Mouse (Mus musculus): ENCODE measurements around the gene Rbm15b.

Gene Rbm15b

DNA sequence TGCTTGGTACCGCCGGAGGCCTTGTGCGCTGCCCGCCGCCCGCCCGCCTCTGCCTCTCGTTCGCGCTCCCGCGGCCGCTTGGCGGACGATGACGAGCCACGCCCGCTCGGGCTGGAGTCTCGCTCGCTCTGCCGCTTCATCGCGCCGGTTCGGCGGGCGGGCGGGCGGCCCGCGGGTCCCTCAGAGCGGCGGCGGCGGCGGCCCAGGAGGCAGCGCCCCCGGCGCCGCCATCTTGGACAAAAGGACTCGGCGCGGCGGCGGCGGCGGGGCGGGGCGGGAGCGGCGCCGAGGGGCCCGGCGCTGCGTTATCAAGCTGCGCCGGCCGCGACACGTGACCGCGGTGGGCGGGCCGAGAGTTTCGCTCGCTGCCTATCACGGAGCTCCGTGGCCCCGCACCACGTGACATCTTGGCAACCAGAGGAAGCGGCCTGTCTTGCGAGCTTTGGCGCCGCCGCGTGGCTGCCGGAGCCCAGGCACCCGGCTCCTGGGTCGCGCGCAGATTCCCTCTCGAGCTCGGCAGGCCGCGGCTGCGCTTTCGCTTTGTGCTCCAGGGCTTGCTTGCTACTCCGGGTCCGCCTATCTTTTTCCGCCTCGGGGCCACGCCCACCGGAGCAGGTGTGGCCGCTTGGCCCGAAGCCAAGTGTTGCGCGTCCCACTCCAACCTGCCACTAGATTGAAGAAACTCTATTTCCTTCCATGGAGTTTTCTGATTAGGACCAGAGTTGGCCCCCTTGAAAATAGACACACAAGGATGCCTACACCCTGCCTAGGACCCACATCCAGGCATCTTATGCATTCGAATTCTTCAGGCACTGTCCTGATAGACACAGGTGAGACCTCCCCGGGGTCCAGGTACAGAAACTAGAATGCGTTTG lies at the start of gene Rbm15b:
Rbm15b (minus strand) TSS at position 601 of the 875 bp plus-strand sequence.
- in situ Hi-C loops (cut with MboI; ENCODE audit: unreplicated experiment in 2 of 2): no loop called here

GRCm38 (mm10) chr9:106934998-106935397 lies 47.8 kb upstream of the Rbm15b start:
- in situ Hi-C loops (cut with MboI; ENCODE audit: unreplicated experiment in 2 of 2): no loop called here

GRCm38 (mm10) chr9:106914878-106915277 lies 27.6 kb upstream of the Rbm15b start:
- in situ Hi-C loops (cut with MboI; ENCODE audit: unreplicated experiment in 2 of 2): loop anchor here (10.0 to 25.0 kb wide), 2 partner anchors 378 to 390 kb away; no protein-coding TSS in a partner anchor

GRCm38 (mm10) chr9:106913759-106914158 lies 26.5 kb upstream of the Rbm15b start:
- in situ Hi-C loops (cut with MboI; ENCODE audit: unreplicated experiment in 2 of 2): loop anchor here (10.0 to 25.0 kb wide), 2 partner anchors 376 to 389 kb away; no protein-coding TSS in a partner anchor

GRCm38 (mm10) chr9:106911624-106912023 lies 24.4 kb upstream of the Rbm15b start:
- in situ Hi-C loops (cut with MboI; ENCODE audit: unreplicated experiment in 2 of 2): loop anchor here (10.0 to 25.0 kb wide), 2 partner anchors 374 to 387 kb away; no protein-coding TSS in a partner anchor

DNA sequence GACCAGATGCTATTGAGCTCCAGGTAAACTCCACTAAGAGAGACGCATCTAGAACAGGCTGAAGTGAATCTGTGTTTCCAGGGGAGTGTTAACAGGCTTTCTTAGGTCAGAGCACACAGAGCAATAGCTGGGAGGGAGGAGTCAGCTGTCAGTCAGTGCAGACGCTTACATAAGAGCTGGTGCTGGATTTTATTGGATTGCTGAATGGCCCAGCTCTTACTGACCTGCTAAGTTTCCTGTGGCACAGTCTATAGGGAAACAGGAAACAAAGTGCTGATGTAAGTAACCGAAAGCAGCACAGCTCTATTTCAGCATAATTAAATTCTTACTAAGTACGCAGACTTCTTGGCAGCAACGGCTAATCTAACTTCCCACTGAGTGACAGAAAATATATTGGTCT lies 21.5 kb upstream of the Rbm15b start:
- in situ Hi-C loops (cut with MboI; ENCODE audit: unreplicated experiment in 2 of 2): loop anchor here in 1 of 2 experiments (25.0 kb wide), 1 partner anchor 371 kb away; no protein-coding TSS in a partner anchor

DNA sequence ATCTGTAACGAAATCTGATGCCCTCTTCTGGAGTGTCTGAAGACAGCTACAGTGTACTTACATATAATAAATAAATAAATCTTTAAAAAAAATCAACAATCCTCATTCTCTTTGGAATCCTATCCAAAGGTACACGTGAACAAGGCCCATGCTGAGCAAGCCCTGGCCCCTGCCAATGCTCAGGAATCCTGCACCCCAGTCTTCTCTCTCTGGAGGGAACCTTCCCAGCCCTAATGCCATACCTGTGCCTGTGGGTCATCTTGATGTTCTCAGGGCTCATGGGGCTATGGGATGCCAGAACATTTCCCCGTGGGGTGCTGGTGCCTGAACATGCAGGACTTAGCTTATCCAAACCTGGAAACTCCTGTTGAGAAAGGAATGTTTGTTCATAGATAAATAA lies 20.9 kb upstream of the Rbm15b start:
- in situ Hi-C loops (cut with MboI; ENCODE audit: unreplicated experiment in 2 of 2): loop anchor here in 1 of 2 experiments (25.0 kb wide), 1 partner anchor 371 kb away; no protein-coding TSS in a partner anchor

DNA sequence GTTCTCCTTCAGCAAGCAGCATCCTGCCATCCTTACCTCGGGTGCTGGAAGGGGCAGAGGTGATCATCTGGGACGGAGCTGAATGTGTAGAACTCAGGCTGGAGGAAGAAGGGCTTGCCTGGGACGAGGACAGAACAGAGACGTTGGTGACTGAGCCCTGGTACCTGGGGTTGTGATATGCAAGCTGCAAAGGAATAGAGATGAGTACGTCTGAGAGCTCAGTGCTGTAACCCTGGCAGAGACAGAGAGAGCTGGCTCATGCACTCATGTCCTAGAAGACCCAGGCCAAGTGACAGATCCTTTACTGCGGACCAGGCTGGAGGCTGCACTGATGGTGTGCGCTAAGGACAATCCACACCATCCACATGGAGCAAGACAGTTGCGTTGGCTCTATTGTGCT lies 19.4 kb upstream of the Rbm15b start:
- in situ Hi-C loops (cut with MboI; ENCODE audit: unreplicated experiment in 2 of 2): loop anchor here in 1 of 2 experiments (25.0 kb wide), 1 partner anchor 369 kb away; no protein-coding TSS in a partner anchor

- in situ Hi-C loops (cut with MboI; ENCODE audit: unreplicated experiment in 2 of 2): loop anchor here (5.0 to 25.0 kb wide), 5 partner anchors 344 to 609 kb away; no protein-coding TSS in a partner anchor
These were observed 16.5 kb upstream of the Rbm15b start for GRCm38 (mm10) chr9:106903791-106904134.

- in situ Hi-C loops (cut with MboI; ENCODE audit: unreplicated experiment in 2 of 2): loop anchor here (5.0 to 25.0 kb wide), 5 partner anchors 344 to 609 kb away; no protein-coding TSS in a partner anchor
These were observed 16.0 kb upstream of the Rbm15b start for GRCm38 (mm10) chr9:106903099-106903790.

GRCm38 (mm10) chr9:106901596-106901995 lies 14.4 kb upstream of the Rbm15b start:
- in situ Hi-C loops (cut with MboI; ENCODE audit: unreplicated experiment in 2 of 2): loop anchor here (5.0 to 25.0 kb wide), 5 partner anchors 346 to 611 kb away; no protein-coding TSS in a partner anchor

GRCm38 (mm10) chr9:106898901-106899300 lies 11.7 kb upstream of the Rbm15b start:
- in situ Hi-C loops (cut with MboI; ENCODE audit: unreplicated experiment in 2 of 2): loop anchor here (5.0 to 10.0 kb wide), 3 partner anchors 436 to 636 kb away; partner anchors contain the start of genes Hemk1 (in 1 of the 2) and Tmem115 (in 1 of the 2)

DNA sequence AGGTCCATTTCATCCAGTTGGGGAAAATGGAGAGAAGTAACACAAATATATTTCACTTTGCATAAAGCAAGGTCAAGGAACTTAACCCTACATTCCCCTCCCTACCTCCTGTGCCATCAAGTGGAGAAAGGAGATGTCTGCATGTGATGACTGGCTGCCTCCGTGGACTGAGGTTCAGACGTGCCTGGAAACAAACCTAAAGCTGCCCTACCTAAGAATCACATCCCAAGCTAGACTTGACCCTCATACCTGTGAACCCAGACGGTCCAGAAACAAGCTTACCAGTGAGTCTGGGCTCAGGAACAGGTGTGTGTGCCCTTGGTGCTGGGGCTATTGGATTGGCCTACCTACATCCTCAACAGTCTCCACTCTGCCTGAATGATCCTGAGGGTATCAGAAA lies 6.1 kb upstream of the Rbm15b start:
- in situ Hi-C loops (cut with MboI; ENCODE audit: unreplicated experiment in 2 of 2): loop anchor here (5.0 to 10.0 kb wide), 4 partner anchors 71 to 641 kb away; partner anchors contain the start of genes Tex264 (in 2 of the 2), Dcaf1 (in 1 of the 2), Hemk1 (in 1 of the 2) and Tmem115 (in 1 of the 2)

GRCm38 (mm10) chr9:106892552-106892875 lies 5.3 kb upstream of the Rbm15b start:
- in situ Hi-C loops (cut with MboI; ENCODE audit: unreplicated experiment in 2 of 2): loop anchor here (5.0 to 10.0 kb wide), 4 partner anchors 70 to 642 kb away; partner anchors contain the start of genes Tex264 (in 2 of the 2), Dcaf1 (in 1 of the 2), Hemk1 (in 1 of the 2) and Tmem115 (in 1 of the 2)

DNA sequence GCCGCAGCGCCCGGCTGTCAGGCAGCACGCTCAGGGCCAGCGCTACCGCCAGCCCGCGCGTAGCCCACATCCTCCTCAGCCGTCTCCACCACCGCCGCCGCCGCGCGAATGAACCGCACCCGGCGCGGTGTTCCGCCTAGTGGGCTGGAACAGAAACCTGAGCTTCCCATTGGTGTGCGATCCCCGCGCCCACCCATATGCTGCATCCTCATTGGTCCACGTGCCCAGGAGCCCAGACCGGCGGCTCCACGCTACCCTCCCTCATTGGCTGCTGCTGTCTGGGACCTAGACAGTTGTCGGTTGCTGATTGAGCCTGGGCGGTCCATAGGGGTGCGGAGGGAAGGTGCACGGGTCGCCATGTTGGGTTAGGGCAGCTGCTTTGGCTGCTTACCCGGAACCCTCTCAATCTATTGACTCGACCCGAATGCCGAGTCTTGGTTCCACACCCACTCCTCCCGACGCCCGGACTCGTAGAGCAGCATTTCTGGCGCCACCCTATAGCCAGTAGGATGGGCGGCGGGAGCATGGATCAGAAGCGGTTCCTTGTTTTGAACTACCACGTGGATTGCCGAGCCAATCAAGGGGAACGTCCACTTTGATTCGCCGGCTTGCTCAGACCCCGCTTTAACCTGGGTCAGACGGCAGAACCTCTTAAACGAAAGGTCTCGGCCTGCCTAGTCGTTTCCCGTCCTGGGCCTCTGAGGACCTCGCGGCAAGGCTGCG lies 4.8 kb upstream of the Rbm15b start, which contains the start of gene Manf:
Manf (minus strand) TSS at position 151 of the 723 bp plus-strand sequence.
- in situ Hi-C loops (cut with MboI; ENCODE audit: unreplicated experiment in 2 of 2): loop anchor here (5.0 to 10.0 kb wide), 4 partner anchors 70 to 643 kb away; partner anchors contain the start of genes Tex264 (in 2 of the 2), Dcaf1 (in 1 of the 2), Hemk1 (in 1 of the 2) and Tmem115 (in 1 of the 2)

GRCm38 (mm10) chr9:106891341-106891741 lies 4.1 kb upstream of the Rbm15b start:
- in situ Hi-C loops (cut with MboI; ENCODE audit: unreplicated experiment in 2 of 2): loop anchor here (5.0 to 10.0 kb wide), 4 partner anchors 69 to 643 kb away; partner anchors contain the start of genes Tex264 (in 2 of the 2), Dcaf1 (in 1 of the 2), Hemk1 (in 1 of the 2) and Tmem115 (in 1 of the 2)

GRCm38 (mm10) chr9:106890496-106891240 lies 3.4 kb upstream of the Rbm15b start:
- in situ Hi-C loops (cut with MboI; ENCODE audit: unreplicated experiment in 2 of 2): loop anchor here (5.0 to 10.0 kb wide), 4 partner anchors 68 to 644 kb away; partner anchors contain the start of genes Tex264 (in 2 of the 2), Dcaf1 (in 1 of the 2), Hemk1 (in 1 of the 2) and Tmem115 (in 1 of the 2)

DNA sequence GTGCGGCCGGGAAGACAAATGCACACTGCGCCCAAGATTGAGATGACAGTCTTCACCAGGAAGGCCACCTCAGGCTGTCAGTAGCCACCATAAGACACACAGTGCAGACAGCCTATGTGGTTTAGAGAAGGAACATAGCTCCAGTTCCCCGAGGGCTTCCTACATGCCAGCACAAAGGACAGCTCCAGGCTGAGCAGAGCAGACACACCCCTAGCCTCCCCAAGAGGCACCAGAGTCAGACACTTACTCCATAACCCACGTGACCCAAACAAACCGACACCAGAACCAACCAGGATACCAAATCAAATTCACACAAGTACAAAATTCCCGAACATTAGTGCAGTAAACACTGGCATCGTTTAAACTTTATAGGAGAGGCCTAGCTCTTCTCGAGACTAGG lies 2.1 kb upstream of the Rbm15b start:
- in situ Hi-C loops (cut with MboI; ENCODE audit: unreplicated experiment in 2 of 2): no loop called here

DNA sequence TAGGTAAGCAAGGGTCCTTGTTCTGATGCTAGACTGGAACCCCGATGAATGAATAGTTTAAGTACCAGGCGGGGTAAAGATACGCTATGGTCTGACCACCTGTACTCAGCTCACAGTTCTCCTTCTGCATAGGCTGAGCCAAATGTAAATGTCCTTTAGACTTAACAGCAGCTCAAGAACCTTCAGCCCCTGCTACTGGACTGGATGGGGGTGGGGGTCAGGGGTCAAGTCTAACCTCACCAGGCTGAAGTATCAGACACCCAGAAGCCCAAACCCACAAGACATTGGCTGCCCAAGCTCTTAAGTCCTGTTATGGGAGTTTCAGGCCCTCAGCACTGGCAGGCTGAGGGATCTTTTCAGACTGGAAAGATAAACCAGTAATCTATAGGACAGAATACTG lies 1.1 kb upstream of the Rbm15b start:
- in situ Hi-C loops (cut with MboI; ENCODE audit: unreplicated experiment in 2 of 2): no loop called here
